Mouse (Mus musculus) adrenal gland (tissue): ENCODE data around the gene Syce1.
"Not testable (repeated sequence)": the region's sequence is repeated elsewhere in the genome, so short reads cannot be mapped to it uniquely, and the experiment has no call there.

ENCODE experiments used
- intact Hi-C: fragments of 180-260 bp; cut with DNase I; formaldehyde crosslinking; loops from one replicate; pipeline ENCODE4 v1.15.1; 2025

The Syce1 gene

GRCm38 (mm10) chr7:140765888-140766739 lies 21.5 kb downstream of the Syce1 start:
- intact Hi-C loops: no loop called here

- intact Hi-C loops: not testable (repeated sequence)
These were observed 22.3 kb downstream of the Syce1 start for GRCm38 (mm10) chr7:140765391-140765790.

- intact Hi-C loops: no loop called here
These were observed 24.1 kb downstream of the Syce1 start, which contains the start of gene Cyp2e1 for GRCm38 (mm10) chr7:140763447-140764020. TSS of gene Cyp2e1 (plus strand) at chr7:140763739.

GRCm38 (mm10) chr7:140760647-140761046 lies 27.0 kb downstream of the Syce1 start:
- intact Hi-C loops: no loop called here

GRCm38 (mm10) chr7:140756151-140756854 lies 31.3 kb downstream of the Syce1 start:
- intact Hi-C loops: no loop called here

- intact Hi-C loops: no loop called here
These were observed 33.1 kb downstream of the Syce1 start for GRCm38 (mm10) chr7:140754556-140754955.

GRCm38 (mm10) chr7:140748827-140749160 lies 38.9 kb downstream of the Syce1 start:
- intact Hi-C loops: no loop called here

- intact Hi-C loops: no loop called here
These were observed 39.4 kb downstream of the Syce1 start for GRCm38 (mm10) chr7:140748116-140748826.

GRCm38 (mm10) chr7:140747402-140747801 lies 40.2 kb downstream of the Syce1 start:
- intact Hi-C loops: no loop called here

- intact Hi-C loops: no loop called here
These were observed 54.5 kb downstream of the Syce1 start for GRCm38 (mm10) chr7:140733162-140733561.
